ENCODE assay signal across 14 mouse cellular contexts in genomic region chr2:166232376-166232775, GRCm38 (mm10).
DNase-seq lines count a peak whose midpoint lies in the region; ATAC-seq and TF ChIP-seq lines count a peak whose summit lies in the region.
"Had no signal": no experiment of that assay in that cellular context is flagged by ENCODE, and none has a peak within 500 bp of the region (broad histone marks: within the 10 kb centered on the region; RNA-seq: fewer than 3 reads in every experiment).

No protein-coding gene starts in this region.

- no peak overlapping the region for H3K4me2 ChIP-seq in forebrain, embryonic 14.5 days (ENCODE audit: low read length)
- H3K4me2 ChIP-seq in lung, embryonic 14.5 days, result no peak overlapping the region
- H3K4me2 ChIP-seq in forebrain, embryonic 12.5 days, result no peak overlapping the region

- H3K9ac ChIP-seq in forebrain, embryonic 14.5 days (ENCODE audit: low read length), result no peak overlapping the region
- H3K9ac ChIP-seq in lung, embryonic 14.5 days, result no peak overlapping the region
- no peak overlapping the region for H3K9ac ChIP-seq in forebrain, embryonic 12.5 days
- H3K9ac ChIP-seq: liver, embryonic 14.5 days had no signal

- ATAC-seq in forebrain, embryonic 14.5 days, result no peak
- ATAC-seq in lung, embryonic 14.5 days (ENCODE audit: insufficient read depth), result peak; percentile 71
- no peak for ATAC-seq in forebrain, embryonic 12.5 days (ENCODE audit: low FRiP score)

- H3K27ac ChIP-seq in forebrain, embryonic 10.5 days, result peak overlapping the region; percentile 65
- no peak overlapping the region for H3K27ac ChIP-seq in forebrain, embryonic 14.5 days (ENCODE audit: low read depth, low read length)
- H3K27ac ChIP-seq in lung, embryonic 14.5 days (ENCODE audit: low read depth), result peak overlapping the region; percentile 54; the same call in 1 of the 2 replicates
- H3K27ac ChIP-seq in limb, embryonic 10.5 days, result peak overlapping the region; percentile 83
- H3K27ac ChIP-seq in forebrain, embryonic 12.5 days, result no peak overlapping the region
- H3K27ac ChIP-seq: liver, embryonic 14.5 days had no signal

- H3K9me3 ChIP-seq in forebrain, embryonic 10.5 days, result no peaks in the 10 kb centered on the region
- no peaks in the 10 kb centered on the region for H3K9me3 ChIP-seq in forebrain, embryonic 14.5 days (replicated peaks; ENCODE audit: control insufficient read depth, low read length)
- no peaks in the 10 kb centered on the region for H3K9me3 ChIP-seq in lung, embryonic 14.5 days (ENCODE audit: low read depth, low read length)
- no peaks in the 10 kb centered on the region for H3K9me3 ChIP-seq in limb, embryonic 10.5 days (replicated peaks)
- no peaks in the 10 kb centered on the region for H3K9me3 ChIP-seq in forebrain, embryonic 12.5 days

- H3K27me3 ChIP-seq in forebrain, embryonic 10.5 days (ENCODE audit: poor library complexity, severe bottlenecking), result peaks cover 4% of the 10 kb centered on the region; the same call in 1 of the 2 replicates
- no peaks in the 10 kb centered on the region for H3K27me3 ChIP-seq in forebrain, embryonic 14.5 days (replicated peaks; ENCODE audit: control insufficient read depth, insufficient read depth, low read length)
- H3K27me3 ChIP-seq in lung, embryonic 14.5 days (ENCODE audit: insufficient read depth, low read length), result no peaks in the 10 kb centered on the region
- H3K27me3 ChIP-seq in limb, embryonic 10.5 days (ENCODE audit: low read depth, poor library complexity, severe bottlenecking), result no peaks in the 10 kb centered on the region
- H3K27me3 ChIP-seq in forebrain, embryonic 12.5 days, result peaks cover 20% of the 10 kb centered on the region

- WGBS in forebrain, embryonic 10.5 days, result 55% methylated on average over 3 of the region's 3 CpGs
- 75% methylated on average over 3 of the region's 3 CpGs for WGBS in forebrain, embryonic 14.5 days
- 23% methylated on average over 3 of the region's 3 CpGs for WGBS in lung, embryonic 14.5 days
- WGBS in lung, adult 2 months, result 41% methylated on average over 3 of the region's 3 CpGs
- WGBS in limb, embryonic 10.5 days, result 38% methylated on average over 3 of the region's 3 CpGs
- 68% methylated on average over 3 of the region's 3 CpGs for WGBS in forebrain, embryonic 12.5 days

- TF ChIP-seq POLR2A in lung, adult 2 months (IDR thresholded peaks at IDR 0.05; ENCODE audit: borderline replicate concordance, extremely low read depth, low read depth, low read length), result no peak

- DNase-seq in forebrain, embryonic 10.5 days (ENCODE audit: extremely low spot score, low spot score), result no peak
- DNase-seq in forebrain, embryonic 14.5 days (ENCODE audit: low spot score), result no peak
- DNase-seq in lung, embryonic 14.5 days, result peak; percentile 64
- no peak for DNase-seq in lung, adult 2 months
- no peak for DNase-seq in limb, embryonic 10.5 days (ENCODE audit: low spot score)
- DNase-seq in telencephalon, adult 2 months (ENCODE audit: low read depth, low spot score), result peak; percentile 35
- no peak for DNase-seq in B cell, adult 2 months
- DNase-seq: adrenal gland, adult 2 months; cerebellum, adult 9-11 months; gastrocnemius, postnatal 25 days; kidney, adult 11 months; thymus, postnatal 36 days had no signal

- no peak overlapping the region for H3K4me3 ChIP-seq in forebrain, embryonic 10.5 days
- no peak overlapping the region for H3K4me3 ChIP-seq in forebrain, embryonic 14.5 days (ENCODE audit: low read depth, low read length)
- H3K4me3 ChIP-seq in lung, embryonic 14.5 days (ENCODE audit: low read depth, low read length), result no peak overlapping the region
- no peak overlapping the region for H3K4me3 ChIP-seq in lung, adult 2 months (replicated peaks; ENCODE audit: extremely low read depth, low read depth, low read length)
- H3K4me3 ChIP-seq in limb, embryonic 10.5 days, result no peak overlapping the region
- no peak overlapping the region for H3K4me3 ChIP-seq in forebrain, embryonic 12.5 days (replicated peaks)

- H3K4me1 ChIP-seq in forebrain, embryonic 10.5 days, result peaks cover 35% of the 10 kb centered on the region
- no peaks in the 10 kb centered on the region; the same call in 1 of the 2 replicates for H3K4me1 ChIP-seq in forebrain, embryonic 14.5 days (ENCODE audit: control insufficient read depth, insufficient read depth, low read length)
- H3K4me1 ChIP-seq in lung, embryonic 14.5 days (ENCODE audit: insufficient read depth), result peaks cover 5% of the 10 kb centered on the region
- H3K4me1 ChIP-seq in lung, adult 2 months (ENCODE audit: control insufficient read depth, insufficient read depth, low read length), result peaks cover 3% of the 10 kb centered on the region; the same call in 1 of the 2 replicates
- peaks cover 46% of the 10 kb centered on the region for H3K4me1 ChIP-seq in limb, embryonic 10.5 days
- H3K4me1 ChIP-seq in forebrain, embryonic 12.5 days, result peaks cover 5% of the 10 kb centered on the region

- no peak for TF ChIP-seq CTCF in lung, embryonic 14.5 days (IDR thresholded peaks at IDR 0.05; ENCODE audit: low read depth)
- TF ChIP-seq CTCF in lung, adult 2 months (IDR thresholded peaks at IDR 0.05; ENCODE audit: insufficient read depth, low read length), result no peak

- no peaks in the 10 kb centered on the region for H3K36me3 ChIP-seq in forebrain, embryonic 10.5 days (replicated peaks)
- H3K36me3 ChIP-seq in forebrain, embryonic 14.5 days (ENCODE audit: control insufficient read depth, insufficient read depth, low read length), result no peaks in the 10 kb centered on the region
- H3K36me3 ChIP-seq in lung, embryonic 14.5 days (ENCODE audit: insufficient read depth), result no peaks in the 10 kb centered on the region
- no peaks in the 10 kb centered on the region for H3K36me3 ChIP-seq in limb, embryonic 10.5 days
- H3K36me3 ChIP-seq in forebrain, embryonic 12.5 days (replicated peaks), result no peaks in the 10 kb centered on the region

Comparison
In these comparisons a context has a peak if more than half of its experiments do, and no peak if none do; other contexts are left out.
1. DNase-seq: peak in lung, embryonic 14.5 days (single experiment) and telencephalon, adult 2 months (single experiment); none in forebrain, embryonic 10.5 days (single experiment), forebrain, embryonic 14.5 days (single experiment), lung, adult 2 months (single experiment), limb, embryonic 10.5 days (single experiment) and B cell, adult 2 months (0 of 2).
2. H3K27ac ChIP-seq: peak in forebrain, embryonic 10.5 days (single experiment), lung, embryonic 14.5 days (single experiment) and limb, embryonic 10.5 days (single experiment); none in forebrain, embryonic 14.5 days (single experiment) and forebrain, embryonic 12.5 days (single experiment).